Mouse (Mus musculus) spleen, adult 2 months (tissue): ENCODE measurements around the gene Cc2d2a.

ENCODE experiments used
- CTCF ChIP-seq: fragments of 200-500 bp; IDR thresholded peaks from 2 replicates; pipeline ENCODE4 v1.5.1; 2011; ENCODE audit warnings: mild to moderate bottlenecking, inconsistent platforms; ENCODE audit not compliant: insufficient read depth, insufficient read length, insufficient replicate concordance; ENCODE audit errors: extremely low read depth
- POLR2A ChIP-seq: fragments of 200-500 bp; IDR thresholded peaks from 2 replicates; pipeline ENCODE4 v1.6.1; 2011; ENCODE audit warnings: low read depth, low read length, inconsistent platforms

DNA sequence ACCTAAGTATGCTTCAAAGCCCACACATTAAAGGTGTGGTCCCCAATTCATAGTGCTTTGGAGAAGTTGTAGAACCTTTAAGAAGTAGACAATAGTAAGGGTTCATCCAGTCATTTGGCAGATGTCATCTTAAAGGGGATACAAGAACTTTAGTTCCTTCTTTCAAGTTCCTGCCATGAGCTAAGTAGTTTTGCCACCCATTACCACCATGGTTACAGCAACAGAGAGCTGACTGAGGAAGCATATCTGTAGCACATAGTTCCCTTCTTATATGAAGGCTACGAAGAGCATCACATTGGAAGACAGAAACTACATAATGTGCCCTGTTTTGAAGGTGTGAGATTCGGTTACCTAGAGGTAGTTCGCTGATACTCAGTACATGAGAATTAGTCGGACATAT lies 124.5 kb downstream of the Cc2d2a start:
- TF ChIP-seq CTCF (no peak), POLR2A (no peak)
